Mouse (Mus musculus) urinary bladder, postnatal 36 days (tissue): Measurements from ENCODE around the gene Rnf181.
A peak's percentile ranks its signal among the peaks of the same experiment; 100 is the strongest.

Source experiments
- DNase-seq, 2 experiments: peaks; one replicate each; pipeline ENCODE4 v3.0.0; 2022; ENCODE audit warnings: low spot score in 2 of 2, mixed read lengths in 1 of 2

Rnf181 gene

DNA sequence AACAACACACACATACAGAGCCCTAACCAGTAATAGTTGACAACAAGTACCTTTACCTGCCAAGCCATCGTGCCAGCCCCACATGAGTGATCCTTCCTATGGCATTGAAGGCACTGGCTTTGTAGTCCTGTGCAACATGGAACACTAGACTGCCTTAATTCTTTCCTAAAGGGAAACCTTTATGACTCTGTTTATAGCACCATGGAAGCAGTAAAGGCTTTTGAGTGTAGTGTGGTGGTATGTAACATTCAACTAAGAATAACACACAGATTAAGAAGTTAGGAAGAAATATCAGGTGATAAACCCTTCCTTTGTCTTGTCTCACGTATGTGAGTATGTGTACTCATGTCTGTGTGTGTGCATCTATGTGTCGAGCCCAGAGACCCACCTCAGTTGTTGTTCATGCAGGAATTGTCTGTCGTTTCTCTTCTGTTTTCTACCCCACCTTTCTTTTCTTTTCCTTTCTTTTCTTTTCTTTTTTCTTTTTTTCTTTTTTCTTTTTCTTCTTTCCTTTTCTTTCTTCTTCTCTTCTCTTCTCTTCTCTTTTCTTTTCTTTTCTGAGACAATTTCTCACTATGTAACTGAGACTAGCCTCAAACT is at the start of gene Rnf181:
Gene Rnf181, minus strand, starts transcription at position 113 of the 600 bp plus-strand sequence.
- DNase-seq: no peak

DNA sequence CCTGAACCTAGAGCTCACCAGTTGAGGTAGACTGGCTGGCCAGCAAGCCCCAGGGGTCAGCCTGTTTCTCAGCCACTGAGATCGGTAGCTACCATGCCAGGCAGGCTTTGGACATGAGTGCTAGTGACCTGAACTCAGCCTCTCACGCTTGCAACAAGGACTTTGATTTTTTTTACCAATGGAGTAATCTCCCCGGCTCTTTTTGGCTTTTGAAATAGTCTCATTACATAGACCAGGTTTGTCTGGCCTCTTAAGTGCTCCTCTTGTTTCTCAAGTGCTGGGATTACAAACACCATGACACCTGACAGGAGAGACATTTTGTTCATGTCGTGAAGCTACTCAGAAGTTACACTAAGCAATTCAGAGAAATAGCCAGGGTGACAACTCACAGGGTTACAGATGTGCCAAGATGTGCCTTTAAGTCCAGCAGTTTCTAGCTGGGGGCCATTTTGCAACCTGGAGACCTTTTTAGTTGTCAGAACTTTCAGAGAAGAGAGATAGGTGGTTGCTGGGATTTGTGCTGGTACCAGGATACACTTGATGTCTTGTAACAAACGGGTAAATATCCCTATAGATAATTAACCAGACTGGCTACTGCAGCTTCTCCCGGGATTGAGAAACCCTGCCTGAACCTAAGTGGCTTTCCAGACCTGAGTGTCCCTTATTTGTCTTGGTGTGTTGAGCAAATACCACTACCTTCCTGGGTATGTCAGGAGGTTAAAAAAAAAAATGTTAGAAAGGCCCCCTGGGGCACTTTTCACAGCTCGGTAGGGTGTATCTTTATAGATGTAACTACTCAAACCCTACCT is 49.4 kb upstream of the Rnf181 start:
- DNase-seq: no peak

DNA sequence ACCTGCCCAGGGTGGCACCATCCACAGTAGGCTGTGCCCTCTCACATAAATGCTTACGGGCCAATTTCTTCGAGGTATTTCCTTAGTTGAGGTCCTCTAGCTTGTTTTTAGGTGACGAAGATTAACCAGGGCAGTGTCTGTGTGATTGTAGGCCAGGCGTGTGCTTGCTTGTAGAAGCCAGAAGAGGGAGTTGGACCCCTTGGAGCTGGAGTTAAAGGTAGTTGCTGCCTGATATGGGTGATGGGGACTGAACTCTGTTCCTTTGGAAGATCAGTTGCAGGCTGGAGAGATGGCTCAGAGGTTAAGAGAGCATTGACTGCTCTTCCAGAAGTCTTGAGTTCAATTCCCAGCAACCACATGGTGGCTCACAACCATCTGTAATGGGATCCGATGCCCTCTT is 48.4 kb upstream of the Rnf181 start:
- DNase-seq: no peak

DNA sequence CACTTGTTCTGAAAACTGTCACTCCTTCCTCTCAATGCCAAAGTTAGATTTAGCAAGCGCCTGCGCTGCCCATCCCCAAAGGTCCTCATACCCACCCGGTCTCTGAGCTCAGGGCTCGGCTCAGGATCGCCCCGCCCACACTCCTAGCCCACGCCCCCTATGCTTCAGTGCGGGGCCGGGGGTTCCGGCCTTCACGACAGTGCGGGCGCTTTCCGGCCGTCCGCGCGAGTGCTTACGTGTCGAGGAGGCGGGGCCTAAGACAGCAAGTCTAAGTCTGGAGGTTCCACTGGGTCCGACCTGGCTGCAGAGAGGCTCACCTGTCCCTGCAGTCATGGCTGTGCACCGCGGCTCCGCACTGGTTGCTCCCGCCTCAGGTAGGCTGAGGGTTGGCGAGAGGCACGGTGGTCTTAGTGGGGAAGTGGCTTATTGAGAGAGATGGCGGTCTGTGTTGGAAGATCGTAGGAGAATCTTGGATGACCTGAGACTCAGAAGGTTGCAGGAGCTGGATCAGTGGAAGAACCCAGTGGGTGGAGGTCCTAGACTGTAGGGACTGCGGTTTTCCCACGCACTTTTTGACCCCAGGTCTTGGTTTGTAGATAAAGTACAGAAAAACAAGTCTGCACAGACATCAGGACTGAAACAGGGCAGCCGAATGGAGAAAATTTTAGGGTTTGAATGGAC is 47.5 kb upstream of the Rnf181 start, which contains the start of gene Ggcx:
Gene Ggcx, plus strand, starts transcription at position 233 of the 681 bp plus-strand sequence.
- peak; percentile 94 to 95 for DNase-seq

DNA sequence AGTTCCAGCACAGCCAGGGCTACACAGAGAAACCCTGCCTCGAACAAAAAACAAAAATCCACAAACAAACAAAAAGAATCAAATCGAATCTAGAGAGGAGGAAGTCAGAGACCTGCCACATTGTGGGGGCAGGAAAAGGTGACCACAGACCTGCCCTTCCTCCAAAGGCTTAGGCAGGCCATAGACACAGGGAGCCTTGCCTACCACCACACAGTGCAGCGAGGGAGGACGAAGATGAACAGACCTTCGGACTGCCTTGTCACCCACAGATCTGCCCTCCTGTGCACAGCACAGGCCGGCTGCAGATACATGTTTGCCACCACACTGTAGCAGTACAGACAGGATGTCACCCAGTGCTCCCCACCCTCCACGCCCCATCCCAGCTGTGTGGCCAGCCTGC is 43.8 kb upstream of the Rnf181 start:
- no peak for DNase-seq

DNA sequence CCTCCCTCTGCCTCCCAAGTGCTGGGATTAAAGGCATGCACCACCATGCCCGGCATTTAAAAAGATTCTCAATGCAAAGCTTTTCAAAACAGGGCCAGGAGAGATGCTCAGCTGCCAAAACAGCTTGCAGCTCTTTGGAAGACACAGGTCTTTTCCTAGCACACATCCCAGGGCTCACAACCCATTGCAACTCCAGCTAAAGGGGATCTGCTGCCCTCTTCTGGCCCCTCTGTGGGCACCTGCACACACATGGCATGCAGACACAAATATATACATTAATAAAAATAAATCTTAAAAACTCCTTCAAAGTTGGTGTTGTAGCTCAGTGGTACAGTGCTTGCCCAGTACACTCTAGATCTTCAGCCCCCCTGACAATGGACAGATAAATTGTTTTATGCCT is 43.2 kb upstream of the Rnf181 start:
- no peak for DNase-seq

DNA sequence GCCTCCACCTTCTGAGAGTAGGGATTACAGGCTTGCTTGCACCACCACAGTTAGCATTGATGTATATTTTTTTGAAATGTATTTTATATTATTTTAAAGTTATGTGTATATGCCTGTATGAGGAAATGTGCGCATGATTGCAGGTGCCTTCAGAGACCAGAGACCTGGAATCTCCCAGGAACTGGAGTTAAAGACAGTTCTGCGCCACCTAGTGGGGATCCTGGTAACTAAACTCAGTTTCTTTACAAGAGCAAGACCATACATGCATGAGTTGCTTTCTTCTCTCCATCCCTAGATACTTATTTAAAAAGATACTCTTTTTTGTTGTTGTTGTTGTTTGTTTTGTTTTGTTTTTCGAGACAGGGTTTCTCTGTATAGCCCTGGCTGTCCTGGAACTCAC is 42.8 kb upstream of the Rnf181 start:
- peak; percentile 48 to 57 for DNase-seq

DNA sequence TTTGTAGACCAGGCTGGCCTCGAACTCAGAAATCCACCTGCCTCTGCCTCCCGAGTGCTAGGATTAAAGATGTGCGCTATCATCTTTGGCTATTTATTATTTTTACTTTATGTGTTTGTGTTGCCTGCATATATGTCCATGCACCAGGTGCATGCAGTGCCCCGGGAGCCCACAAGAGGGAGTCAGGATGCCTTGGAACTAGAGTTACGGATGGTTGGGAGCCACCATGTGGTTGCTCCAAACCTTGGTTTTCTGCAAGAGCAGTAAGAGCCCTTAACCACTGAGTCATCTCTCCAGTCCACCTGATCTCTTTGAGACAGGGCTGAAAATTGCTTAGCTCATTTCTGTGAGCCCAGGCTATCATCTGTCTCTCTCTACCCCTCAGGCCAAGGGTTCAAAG is 40.4 kb upstream of the Rnf181 start:
- DNase-seq: peak; percentile 82 to 85

DNA sequence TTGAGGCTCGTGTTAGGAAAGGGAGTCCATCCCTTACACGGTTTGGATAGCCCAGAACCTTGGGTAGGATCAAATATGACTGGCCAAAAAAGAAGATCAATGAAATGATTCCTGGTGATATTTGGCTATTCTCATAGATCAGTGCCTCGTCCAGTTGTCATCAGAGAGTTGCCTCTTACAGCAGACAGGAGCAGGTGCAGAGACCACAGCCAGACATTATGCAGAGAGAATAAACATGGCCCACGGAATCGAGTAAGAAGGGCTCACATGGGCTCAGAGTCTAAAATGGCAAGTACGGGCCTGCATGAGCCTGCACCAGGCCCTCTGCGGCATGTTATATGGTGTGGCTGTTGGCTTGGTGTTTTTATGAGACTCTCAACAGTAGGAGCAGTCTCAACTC is 38.6 kb upstream of the Rnf181 start:
- peak in 1 of 2 experiments; percentile 25 for DNase-seq

DNA sequence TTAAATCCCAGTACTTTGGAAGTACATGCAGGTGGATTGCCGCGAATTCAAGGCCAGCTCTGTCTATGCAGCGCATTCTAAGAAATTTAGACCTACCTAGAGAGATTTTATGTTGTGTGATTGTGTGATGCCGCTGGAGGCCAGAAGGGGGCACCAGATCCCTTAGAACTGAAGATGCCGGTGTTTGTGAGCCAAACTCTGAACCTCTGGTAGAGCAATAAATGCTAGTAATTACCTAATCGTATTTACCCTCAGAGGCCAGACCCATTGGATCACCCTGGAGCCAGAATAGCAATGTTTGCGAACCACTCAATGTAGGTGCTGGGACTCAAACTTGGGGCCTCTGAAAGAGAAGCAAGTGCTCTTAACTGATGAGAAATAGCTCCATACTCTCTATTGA is 35.1 kb upstream of the Rnf181 start:
- DNase-seq: peak; percentile 72 to 77

DNA sequence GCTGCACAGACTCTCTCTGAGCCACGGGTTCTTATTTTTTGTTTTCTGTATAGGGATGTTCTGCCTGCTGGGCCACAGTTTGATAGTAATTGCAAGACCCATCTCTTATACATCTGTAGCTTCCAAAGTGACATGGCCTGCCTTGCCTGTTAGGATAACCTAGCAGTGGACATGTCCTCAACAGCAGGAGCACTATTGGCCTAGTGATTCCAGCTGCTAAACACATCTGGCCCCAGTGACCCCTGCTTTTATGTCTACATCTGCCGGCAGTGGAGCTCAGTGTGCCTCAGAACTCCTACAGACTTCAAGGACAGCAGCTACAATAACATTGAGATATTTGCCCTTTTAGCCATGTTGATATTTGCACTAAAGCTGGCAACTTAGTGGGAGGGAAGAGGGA is 33.2 kb upstream of the Rnf181 start:
- no peak for DNase-seq

DNA sequence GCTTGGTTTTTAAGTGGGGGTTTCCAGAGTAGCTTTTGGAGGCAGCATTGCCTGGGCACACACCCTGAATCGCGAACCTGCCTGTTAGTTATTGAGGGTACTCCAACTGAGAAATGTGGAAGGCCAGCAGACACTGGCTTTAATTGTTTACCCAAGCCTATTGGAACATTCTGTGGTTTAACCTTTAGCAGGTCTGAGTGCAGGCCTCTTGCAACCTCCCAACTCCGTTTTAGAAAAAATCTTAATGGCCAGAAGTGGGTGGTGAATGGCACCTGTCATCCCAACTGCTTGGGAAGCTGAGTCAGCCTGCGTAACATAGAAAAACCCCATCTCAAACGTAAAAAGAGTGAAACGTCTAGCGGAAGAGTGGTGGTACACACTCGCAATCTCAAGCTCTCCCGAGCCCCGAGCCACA is 30.1 kb upstream of the Rnf181 start:
- DNase-seq: no peak

DNA sequence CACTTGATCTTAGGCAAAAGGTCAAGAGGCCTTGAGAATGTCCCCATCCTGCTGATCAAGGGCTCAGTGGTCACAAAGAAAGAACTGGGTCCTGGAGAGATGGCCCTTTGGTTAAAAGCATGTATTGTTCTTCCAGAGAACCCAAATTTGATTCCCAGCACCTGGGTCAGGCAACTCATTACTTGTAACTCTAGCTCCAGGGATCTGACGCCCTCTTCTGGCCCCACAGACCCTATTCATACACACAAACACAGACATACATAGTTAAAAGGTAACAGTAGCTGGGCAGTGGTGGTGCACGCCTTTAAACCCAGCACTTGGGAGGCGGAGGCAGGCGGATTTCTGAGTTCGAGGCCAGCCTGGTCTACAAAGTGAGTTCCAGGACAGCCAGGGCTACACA is 25.6 kb upstream of the Rnf181 start:
- DNase-seq: no peak

DNA sequence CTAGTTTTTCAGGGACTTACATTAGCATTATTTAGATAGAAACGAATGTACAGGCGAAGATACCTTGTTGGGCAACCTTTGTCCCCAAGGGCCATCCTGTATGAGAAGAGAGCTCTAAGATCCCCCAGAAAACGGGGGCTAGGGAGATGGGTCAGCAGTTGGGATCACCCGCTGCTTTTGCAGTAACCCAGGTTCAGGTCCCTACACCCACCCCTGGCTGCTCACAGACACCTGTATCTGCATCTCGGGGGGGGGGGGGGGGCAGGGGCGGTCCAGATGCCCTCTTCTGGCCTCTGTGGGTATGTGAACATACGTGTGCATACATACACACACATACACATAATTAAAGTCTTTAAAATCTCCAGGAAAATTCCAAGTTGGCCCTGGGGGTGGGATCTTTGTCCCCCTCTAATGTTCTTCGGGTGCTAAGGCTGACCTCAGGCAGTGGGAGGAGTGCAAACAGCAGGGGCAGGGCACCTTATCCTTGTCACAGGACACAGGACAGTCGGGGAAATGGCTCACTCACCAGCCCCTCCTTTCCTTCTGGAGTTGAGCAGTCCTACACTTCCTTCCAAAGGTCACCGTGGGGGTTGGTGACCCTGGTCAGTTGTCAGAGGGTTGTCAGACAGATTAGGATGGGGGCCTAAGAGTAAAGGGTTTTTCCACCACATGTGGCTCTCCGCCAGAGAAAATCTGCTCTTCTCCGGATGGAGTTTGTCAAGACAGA is 24.2 kb upstream of the Rnf181 start:
- peak in 1 of 2 experiments; percentile 37 for DNase-seq

DNA sequence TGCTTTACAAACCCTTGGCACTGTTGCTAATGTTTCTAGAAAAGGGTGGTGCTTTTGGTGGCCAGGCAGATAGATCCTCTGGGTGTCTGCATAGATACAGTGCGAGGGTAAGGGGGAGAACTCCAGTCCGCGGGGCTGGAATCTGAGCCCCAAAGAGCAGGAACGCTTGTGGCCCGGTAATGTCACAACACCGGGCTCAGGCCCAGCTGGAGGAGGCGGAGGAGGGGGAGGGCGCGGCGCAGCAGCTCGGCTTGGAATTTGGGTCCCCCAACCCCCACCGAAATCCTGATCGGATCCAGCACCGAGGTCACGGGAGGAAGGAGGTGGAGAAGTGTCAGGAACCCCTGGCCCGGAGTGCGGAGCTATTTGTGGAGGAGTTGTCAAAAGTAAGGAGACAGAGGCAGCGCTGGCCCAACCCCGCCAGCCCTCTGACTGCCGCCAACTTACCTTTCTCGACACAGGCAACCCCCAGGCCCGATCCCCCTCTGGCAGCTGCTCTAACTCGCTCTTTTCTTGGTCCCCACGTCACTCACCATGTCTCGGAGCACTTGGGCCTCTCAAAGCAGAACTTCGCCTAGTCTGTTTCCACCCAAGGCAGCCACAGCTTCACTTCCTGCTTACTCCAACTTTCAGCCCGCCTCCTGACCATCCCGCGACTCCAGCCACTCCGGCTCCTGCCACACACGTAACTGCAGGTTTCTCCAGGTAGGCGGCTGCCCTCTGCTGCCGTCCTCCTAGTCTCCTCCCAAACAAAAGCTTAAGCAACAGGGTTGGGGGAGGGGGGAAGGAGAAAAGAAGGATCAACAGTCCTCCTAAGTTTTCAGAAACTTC is 23.4 kb upstream of the Rnf181 start, which contains the start of gene Vamp8:
Gene Vamp8, minus strand, starts transcription at position 763 of the 831 bp plus-strand sequence.
- DNase-seq: peak; percentile 79 to 87

DNA sequence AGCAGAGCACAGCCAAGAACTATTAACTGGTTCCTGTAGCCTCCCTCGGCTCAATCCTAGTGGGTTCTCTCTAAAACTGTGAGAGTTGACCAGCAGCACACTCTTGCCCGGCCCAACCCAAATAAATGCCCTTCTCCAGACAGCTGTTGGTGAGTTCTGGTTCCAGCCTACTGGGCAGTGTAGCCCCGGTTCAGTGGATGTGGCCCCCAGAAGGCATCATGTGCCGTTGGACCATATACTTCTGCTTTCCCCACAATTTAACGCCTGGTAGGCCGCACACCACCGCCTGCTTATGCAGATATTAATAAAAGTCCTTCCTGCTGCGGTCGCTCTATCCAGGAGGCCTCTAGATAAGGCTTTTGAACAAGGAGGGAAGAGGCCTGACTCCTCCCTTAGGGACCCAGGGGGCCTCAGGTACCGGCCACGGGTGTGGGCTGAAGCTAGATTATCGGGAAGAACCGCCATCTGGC is 22.8 kb upstream of the Rnf181 start:
- DNase-seq: no peak

DNA sequence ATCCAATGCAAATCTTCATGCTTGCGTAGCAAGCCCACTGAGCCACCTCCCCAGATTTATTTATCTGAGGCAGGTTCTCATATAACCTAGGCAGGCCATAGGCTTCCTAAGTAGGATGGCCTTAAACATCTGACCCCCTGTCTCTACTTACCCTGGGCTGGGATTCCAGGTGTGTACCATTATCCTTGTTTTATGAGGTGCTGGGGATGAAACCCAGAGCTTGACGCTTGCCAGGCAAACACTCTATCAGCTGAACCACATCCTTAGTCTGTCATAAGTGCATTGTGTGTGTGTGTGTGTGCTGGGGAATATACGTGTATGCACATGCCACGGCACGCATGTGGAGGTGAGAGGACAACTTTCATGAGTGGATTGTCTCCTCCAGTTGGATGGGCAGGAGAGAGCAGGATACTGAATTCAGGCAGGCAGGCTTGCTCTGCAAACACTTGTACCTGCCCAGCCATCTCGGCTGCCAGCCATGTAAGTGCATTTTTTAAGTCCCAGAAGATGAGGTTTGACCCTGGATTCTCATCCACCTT is 22.1 kb upstream of the Rnf181 start:
- DNase-seq: no peak

DNA sequence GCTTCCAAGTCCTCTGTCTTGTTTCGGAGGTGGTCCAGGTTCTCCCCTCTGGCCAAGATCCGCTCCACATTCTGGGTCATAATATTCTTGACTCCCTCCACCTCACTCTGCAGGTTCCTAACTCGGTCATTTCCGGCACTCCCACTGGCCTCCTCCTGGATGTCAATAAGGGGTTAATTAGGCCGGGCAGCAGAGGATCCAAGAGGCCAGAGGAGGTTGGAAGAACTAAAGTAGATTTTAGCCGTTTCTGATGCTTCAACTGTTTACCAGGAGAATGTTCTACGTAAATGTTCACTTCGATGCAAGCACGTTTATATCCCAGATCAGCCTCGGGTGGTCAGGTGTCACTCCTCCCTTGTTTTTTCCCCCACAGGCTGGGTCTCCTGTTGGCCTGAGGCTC is 21.5 kb upstream of the Rnf181 start:
- no peak for DNase-seq

DNA sequence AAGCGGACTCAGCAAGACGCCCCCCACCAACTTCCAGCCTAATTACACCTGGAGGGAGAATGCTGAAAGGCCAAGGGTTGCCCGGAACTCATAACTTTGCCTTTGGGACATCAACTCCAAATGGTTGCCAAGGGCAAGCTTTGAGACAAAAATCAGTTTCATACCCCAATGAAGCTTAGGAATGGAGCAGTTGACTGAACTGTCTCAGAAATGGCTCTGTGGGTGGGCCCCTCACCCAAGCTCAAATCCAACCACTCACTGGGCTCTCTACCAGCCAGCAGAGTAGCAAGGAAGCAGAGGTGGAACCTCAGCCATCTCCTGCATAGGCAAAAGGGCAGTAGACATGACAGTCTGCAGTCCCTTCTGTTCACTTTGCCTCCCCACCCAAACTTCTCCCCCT is 21.1 kb upstream of the Rnf181 start:
- no peak for DNase-seq

DNA sequence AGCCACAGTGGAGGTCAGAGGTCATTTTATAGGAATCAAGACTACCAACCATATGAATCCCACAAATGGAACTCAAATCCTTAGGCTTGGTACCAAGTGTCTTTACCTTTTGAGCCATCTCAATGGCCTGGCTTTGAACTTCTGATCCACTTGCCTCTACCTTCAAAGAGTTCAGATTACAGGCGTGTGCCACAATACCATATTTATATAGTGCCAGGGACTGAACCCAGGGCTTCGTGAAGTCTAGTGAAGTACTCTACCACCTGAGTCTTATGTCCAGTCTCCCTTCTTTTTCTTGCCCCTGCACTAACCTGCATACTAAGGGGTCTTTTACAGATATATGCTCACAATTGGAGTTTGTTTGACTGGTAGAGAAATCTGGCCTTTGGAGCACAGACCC is 19.8 kb upstream of the Rnf181 start:
- DNase-seq: no peak

DNA sequence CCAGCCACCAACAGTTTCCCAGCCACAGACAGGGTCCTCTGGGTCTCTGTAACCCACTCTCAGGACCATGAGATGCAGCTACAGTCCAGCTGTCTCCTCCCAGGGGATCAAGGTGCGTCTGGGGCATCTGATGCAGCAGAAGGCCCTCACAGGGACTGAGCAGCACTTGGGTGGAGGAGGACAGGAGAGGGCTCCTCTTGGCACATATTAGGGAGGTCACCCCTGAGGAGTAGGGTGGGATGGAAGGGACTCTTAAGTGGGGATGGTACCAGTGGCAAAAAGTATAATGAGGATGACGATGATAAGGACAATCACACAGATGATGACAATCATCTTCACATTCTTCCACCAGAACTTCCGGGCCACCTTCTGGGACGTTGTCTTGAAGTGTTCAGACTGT is 18.5 kb upstream of the Rnf181 start:
- DNase-seq: no peak
